Mouse (Mus musculus) T-helper 1 cell (primary cell): Measurements from ENCODE around the gene Senp6.

ENCODE experiments used
- in situ Hi-C: fragments of 300-600 bp; cut with MboI, MseI; formaldehyde crosslinking; loops from one replicate; pipeline ENCODE4 v1.15.1; 2025; ENCODE audit warnings: high pct_unique_total_duplicates

The Senp6 gene

DNA sequence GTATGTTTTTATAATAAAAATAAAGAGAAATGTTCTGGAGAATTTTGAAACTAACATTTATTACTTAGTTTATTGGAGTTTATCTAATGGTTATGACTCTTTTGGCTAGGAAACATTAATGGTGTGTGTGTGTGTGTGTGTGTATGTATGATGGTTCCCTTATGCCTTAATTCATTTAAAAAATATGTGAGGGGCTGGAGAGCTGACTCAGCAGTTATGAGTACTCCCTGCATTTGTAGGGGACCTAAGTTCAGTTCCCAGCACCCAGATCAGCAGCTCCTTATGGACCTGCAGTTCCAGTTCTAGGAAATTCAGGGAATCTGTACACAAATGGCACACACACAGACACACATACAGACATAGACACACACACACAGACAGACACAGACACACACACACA is 104.5 kb downstream of the Senp6 start:
- in situ Hi-C loops, result no loop called here

DNA sequence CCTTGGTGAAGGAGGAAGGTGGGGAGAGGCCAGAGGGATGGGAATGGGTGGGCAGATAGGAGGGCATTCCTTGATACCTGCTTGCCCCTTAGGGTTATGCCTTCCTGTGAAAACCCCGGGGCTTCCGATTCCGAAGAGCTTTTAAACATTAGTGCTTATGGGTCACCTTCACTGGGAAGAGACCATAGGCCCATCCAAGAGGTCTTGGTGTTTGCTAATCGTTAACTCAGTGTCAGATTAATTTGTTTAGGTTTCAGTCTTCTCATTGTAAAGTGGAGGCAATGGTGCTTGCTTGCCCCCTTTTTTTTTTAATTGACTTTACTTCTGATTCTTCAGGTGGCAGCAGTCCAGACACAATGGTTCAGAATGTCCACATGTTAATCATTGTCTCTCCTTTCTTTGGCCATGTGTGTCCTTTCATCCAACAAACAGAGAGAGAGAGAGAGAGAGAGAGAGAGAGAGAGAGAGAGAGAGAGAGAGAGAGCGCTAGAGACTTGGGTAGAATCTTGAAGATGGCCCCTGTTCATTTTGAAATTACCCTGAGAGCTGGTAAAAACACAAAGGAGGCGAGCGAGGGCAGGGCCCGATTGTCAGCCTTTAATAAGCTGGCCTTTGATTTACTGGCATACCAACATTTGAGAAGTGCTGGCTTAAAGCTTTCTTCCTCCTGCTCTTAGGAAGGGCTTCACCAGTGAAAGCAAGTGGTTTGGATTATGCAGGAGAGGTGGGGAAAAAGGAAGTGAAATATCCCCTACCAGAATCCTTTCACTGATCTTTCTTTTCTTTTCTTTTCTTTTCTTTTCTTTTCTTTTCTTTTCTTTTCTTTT is 105.9 kb downstream of the Senp6 start:
- in situ Hi-C loops, result no loop called here

DNA sequence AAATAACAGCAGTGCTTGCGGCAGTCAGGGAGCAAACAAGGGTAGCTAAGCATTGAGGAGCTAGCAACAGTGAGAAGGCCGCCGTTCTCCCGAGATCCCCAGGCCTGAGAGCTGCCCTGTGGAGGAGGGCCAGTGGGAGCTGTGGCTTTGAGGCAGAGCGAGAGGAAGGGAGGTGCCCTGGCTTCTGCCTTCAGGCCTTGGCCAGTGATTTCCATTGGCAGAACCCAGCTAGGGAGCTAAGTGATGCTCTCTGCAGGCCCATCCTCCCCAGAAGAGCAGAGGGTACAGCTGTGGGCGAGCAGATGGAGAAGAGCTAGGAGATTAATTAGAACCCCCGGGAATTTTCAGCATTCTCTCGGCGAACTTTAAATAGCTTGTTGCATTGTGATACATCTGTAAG is 106.9 kb downstream of the Senp6 start:
- in situ Hi-C loops, result no loop called here

DNA sequence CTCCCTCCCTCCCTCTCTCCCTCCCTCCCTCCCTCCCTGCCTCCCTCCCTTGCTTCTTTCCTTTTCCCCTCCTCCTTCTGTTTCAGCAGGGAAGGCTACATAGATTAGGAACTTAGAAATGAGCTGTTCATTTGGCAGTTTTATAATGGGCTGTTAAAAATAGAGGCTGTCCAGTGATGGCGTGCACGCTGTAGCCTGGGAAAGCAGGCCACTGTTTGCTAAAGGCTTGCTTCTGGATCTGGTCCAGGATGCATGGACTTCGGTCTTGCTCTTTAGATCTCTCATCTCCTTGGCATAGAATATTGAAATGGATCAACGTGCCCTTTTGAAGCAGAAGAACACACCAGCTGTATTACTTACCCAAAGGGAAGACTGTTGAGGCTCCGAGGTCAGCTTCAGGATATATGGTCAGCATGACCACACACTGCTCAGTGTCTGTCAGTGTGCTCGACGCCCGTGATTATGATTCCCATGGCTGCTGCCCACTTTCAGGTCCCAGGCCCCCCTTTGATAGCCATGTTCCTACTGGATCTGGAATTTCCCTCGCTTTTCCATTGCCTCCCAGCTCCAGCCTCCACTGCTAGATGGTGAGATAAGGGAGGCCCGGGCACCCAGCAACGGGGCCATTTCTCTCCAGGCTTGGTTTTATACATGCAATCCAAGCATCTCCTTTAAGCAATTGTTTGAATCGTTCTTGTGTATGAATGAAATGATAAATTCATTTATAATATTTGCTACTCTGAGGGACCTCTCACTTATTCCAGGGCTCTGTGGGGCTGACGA is 110.2 kb downstream of the Senp6 start:
- in situ Hi-C loops, result no loop called here

DNA sequence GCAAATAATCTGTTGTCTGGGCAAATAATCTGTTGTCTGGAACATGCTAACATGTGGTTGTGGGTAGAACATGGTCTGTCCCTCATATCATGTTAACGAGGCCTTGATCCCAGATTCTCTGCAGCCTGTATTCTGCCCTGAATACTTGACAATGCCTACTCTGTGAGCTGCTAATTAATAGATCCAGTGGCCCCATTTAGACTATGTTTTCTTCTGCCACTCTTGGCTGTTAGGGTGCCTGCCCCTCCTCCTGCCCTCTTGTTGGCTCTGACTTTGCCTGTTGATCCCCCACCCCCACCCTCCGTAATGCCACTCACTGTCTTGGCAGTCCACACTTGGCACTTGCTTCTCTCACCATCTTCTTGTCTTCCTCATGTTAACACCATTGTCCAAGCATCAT is 112.0 kb downstream of the Senp6 start:
- in situ Hi-C loops, result no loop called here

DNA sequence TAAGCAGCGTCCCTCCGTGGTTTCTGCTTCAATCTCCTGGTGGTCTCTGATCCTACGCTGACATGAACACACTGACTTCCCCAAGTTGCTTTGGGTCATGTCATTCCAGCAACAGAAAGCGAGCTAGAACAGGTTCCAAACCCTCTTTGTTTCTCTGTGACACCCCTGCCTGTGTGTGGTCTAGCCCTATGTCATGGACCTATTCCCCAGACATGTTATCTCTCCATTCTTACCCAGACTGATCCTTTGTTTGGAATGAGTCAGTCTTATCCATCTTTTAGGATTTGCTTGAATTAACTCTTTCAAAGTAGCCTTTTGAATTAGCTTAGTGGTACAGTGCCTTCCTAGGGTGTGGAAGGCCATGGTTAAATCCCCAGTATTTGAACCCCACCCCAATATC is 113.0 kb downstream of the Senp6 start:
- in situ Hi-C loops, result no loop called here

DNA sequence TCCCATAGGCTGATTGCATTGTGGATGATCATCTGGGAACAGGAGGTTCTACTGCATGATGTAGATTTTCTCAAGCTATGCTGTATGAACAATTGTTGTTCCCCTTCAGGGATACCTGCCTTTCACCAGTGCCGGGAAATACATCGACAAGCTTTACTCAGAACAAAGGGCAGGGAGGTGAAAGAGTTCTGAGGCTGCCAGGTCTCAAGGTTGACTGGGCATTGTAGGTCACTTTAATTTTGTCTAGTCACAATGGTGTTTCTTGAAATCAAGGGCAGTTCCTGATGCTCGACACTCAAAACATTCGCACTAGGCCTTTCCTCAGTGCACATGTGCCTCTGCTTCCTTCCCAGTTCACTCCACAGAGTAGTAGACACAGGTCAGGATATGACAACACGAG is 114.1 kb downstream of the Senp6 start:
- in situ Hi-C loops, result no loop called here

DNA sequence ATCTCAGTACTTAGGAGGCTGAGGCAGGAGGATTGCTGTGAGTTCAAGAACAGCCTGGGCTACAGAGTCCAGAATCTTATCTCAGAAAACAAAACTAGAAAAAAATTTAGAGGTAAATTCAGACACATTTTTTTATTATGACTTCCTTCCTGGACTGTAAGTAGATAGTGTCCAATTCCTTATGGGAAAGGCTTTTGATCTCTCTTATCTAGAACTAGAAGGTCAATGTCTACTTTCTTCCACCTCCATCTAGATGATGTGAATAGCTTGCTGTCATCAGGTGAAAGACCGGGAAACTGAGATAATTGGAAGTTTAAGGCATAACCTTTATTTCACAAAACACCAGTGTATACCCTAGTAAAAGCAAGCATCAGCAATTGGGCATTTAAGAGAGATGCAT is 115.0 kb downstream of the Senp6 start:
- in situ Hi-C loops, result no loop called here

DNA sequence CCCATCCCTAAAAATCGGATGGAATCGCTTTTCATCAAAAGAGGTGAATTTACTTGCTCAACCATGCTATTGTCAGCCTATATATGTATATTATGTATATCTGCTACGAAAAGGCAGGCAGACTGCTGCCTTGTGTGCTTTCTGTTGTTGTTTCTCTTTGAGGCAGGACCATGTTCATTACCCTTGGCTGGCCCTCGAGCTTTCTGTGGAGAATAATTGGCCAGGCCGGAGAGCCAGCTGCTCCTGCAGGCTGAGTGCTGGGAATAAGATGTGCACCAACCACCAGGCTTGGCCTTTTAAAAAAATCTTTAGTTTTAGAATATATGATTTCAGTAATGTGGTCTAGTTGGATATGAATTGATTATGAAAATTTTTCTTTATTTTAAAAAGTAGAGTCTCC is 117.4 kb downstream of the Senp6 start:
- in situ Hi-C loops, result no loop called here

DNA sequence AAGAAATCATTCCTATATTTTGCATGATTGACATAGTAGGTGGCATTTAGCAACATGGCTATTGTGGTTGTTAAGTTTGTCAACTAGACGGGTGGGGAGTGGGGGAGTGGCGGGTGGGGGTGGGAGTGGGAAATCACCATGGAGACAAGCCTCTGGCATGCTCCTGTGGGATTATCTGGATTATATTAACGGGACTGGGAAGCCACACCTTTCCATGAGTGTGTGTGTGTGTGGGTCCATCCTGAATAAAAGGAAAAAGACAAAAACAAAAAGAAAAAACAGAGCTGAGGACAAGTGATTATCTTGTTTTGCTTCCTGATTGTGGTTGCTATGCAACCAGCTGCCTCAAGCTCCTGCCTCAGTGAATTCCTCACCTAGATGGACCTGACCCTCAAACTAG is 119.0 kb downstream of the Senp6 start:
- in situ Hi-C loops, result no loop called here

DNA sequence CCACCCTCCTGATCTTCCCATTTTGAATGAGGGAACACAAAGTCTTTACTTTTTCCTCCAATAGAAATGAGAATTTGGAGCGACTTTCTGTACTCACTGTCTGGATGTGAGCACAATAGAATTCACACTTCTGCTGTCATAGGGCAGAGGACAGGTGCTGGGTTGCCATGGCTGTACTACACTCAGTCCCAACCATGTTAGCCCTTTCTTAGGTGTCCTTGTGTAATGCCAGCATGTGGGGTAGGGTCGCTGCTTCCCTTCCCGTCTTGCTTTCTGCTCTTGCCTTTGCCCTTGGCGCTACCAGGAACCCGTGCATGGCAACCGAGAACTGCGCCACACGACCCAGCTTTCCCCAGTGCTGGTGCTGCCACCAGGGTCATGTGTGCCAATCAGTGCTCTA is 120.0 kb downstream of the Senp6 start:
- in situ Hi-C loops, result no loop called here

DNA sequence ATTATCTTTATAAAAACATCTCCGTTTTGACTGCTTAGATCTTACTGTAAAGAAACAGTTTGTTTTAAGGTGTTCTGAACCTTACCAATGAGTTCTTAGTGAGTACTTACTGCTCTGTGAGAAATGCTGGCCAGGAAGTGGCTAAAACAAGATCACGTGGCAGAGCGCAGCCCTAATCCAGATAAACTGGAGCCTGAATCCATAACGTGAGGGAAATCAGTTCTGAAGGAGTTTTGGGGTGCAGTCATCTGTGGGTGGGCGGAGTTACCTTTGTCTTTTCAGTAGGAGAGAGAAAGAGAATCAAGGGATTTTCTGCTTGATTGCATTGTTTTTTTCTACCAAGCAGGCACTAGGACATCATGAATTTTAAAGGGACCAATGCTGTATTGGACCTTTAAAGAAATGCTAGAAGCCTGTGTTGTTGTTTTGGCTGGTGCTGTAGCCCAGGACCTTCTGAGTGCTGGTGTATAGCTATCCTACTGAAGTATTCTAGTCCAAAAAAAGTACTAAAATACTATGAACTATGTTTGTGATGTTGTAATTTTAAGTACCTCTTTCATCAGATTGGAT is 121.7 kb downstream of the Senp6 start:
- in situ Hi-C loops, result no loop called here

DNA sequence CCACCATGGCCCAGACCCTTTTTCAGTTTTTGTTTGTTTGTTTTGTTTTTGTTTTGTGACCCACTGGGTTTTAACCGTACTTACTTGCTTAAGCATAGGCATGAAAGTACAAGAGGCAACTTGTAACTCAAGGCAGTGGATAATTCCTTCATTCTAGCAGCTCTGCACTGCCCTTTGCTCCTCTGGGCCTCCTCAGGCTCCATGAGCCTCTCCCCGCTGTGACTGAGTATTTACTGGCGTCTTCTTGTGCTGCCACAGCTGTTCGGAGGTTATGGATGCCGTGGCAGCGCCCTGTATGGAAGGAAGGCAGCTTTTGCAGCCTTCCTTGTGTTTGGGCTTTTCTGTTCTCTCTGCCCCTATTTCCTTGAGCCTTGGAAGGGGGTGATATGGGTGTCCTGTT is 124.5 kb downstream of the Senp6 start:
- in situ Hi-C loops, result no loop called here

DNA sequence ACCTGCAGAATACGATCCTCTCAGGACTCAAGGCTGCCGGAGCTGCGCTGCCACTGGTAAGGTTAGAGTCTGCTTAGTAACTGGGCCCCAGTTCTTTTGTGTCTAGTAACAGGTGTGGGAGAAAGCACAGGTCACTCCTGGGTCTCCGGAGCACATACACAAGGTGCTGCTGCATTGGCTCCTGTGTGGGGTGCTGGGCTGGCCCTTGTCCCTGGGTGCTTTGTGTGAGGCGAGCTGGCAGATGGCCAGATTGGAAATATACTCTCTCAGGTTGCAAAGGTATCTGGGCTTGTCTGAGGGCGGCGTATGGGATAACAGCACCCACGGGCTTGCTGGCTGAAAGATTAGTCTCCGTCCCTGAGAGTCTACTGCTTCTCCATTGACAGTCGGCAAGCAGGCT is 125.6 kb downstream of the Senp6 start:
- in situ Hi-C loops, result no loop called here

DNA sequence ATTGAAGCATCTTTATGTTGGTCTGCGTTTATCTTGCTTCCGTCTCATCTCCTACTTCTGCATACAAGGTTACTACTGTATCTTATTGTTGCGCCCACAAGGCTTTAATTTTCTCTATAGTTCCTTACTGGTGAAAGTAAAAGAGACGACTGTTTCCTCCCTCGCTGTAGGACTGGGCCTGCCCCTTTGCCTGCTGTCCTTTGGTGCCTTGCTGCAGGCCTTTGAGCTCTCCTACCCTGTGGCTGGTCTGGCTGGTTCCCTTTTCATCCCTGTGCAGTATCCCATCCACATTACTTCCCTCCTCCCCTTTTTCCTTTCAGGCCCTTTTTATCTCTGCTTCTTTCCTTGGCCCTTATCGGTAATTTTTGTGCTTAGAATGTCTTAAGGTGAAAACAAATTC is 127.7 kb downstream of the Senp6 start:
- in situ Hi-C loops, result no loop called here
